Mouse (Mus musculus) embryonic facial prominence, embryonic 10.5 days (tissue): ENCODE results near the gene Dnajc17. TPM values are rescaled to one million over a fixed set of nuclear protein-coding genes. Genes with fewer than 3 reads are reported as not detected.

Source experiments
- DNase-seq: peaks from one replicate; pipeline ENCODE4 v3.0.0-alpha.2; 2017; ENCODE audit warnings: low spot score
- H3K27ac ChIP-seq: fragments of 300-500 bp; sonication (generic); replicated peaks from 2 replicates; pipeline ENCODE4 v1.5.1; 2016; ENCODE audit warnings: mild to moderate bottlenecking
- H3K27me3 ChIP-seq: fragments of 300-500 bp; sonication (generic); replicated peaks from 2 replicates; pipeline ENCODE4 v1.6.1; 2016; ENCODE audit warnings: low read depth, mild to moderate bottlenecking; ENCODE audit not compliant: poor library complexity, severe bottlenecking
- H3K36me3 ChIP-seq: fragments of 300-500 bp; sonication (generic); replicated peaks from 2 replicates; pipeline ENCODE4 v1.6.1; 2016; ENCODE audit warnings: mild to moderate bottlenecking, moderate library complexity
- H3K4me1 ChIP-seq: fragments of 300-500 bp; sonication (generic); 2 replicates; pipeline ENCODE4 v1.6.1; 2016
- H3K4me3 ChIP-seq: fragments of 300-500 bp; sonication (generic); 2 replicates; pipeline ENCODE4 v1.5.1; 2016; ENCODE audit warnings: mild to moderate bottlenecking, moderate library complexity
- H3K9me3 ChIP-seq: fragments of 300-500 bp; sonication (generic); 2 replicates; pipeline ENCODE4 v1.6.1; 2016; ENCODE audit warnings: mild to moderate bottlenecking
- WGBS: fragments of 180-500 bp; shearing (Covaris S2); methylation state at CpG from one replicate; pipeline ENCODE4 v1.1.7; 2016; 5-methylcytosine and 5-hydroxymethylcytosine counted together
- polyA plus RNA-seq: library from polyadenylated mRNA; unstranded; fragments of >200 nt; fragmentation: Nextera tagmentation; extraction: Ambion mirVana; gene quantifications from 2 replicates; pipeline ENCODE4 v1.2.1, GENCODE M21; 2016

Dnajc17 gene
- polyA plus RNA-seq, 1 experiment from 2014 or later: 25.4 TPM

GRCm38 (mm10) chr2:119170282-119170681 is 38.3 kb downstream of the Dnajc17 start:
- H3K27me3 ChIP-seq: peaks cover 55% of the 10 kb centered on the region
- WGBS: 89% methylated on average over 2 of the region's 2 CpGs
- peaks cover 52% of the 10 kb centered on the region for H3K4me1 ChIP-seq

GRCm38 (mm10) chr2:119167866-119168256 is 40.7 kb downstream of the Dnajc17 start:
- DNase-seq: no peak
- WGBS: 3% methylated on average over 26 of the region's 26 CpGs
- 0 out of 2 replicates have a peak overlapping the region, but pooled peaks have one; percentile 8 for H3K27ac ChIP-seq
- peaks cover 6% of the 10 kb centered on the region; the same call in 1 of the 2 replicates for H3K36me3 ChIP-seq
- H3K9me3 ChIP-seq: no peaks in the 10 kb centered on the region
- peaks cover 63% of the 10 kb centered on the region for H3K27me3 ChIP-seq
- H3K4me3 ChIP-seq: peak overlapping the region; percentile 67
- peaks cover 31% of the 10 kb centered on the region for H3K4me1 ChIP-seq

More at GRCm38 (mm10) chr2:119170282-119170681, 38.3 kb downstream of the Dnajc17 start:
- no peak overlapping the region for H3K27ac ChIP-seq
- peaks cover 13% of the 10 kb centered on the region; the same call in 1 of the 2 replicates for H3K36me3 ChIP-seq
- DNase-seq: no peak
- H3K9me3 ChIP-seq: no peaks in the 10 kb centered on the region
- H3K4me3 ChIP-seq: no peak overlapping the region

GRCm38 (mm10) chr2:119166901-119167865 is 41.4 kb downstream of the Dnajc17 start, which contains the start of gene Gchfr:
Gene Gchfr, plus strand, starts transcription at chr2:119167773.
- Histone ChIP-seq H3K27ac (peak within 1 kb of the TSS; percentile 8; the same call in 1 of the 2 replicates), H3K4me1 (peaks cover 28% of the 10 kb centered on the region), H3K9me3 (no peaks in the 10 kb centered on the region), H3K36me3 (peaks cover 5% of the 10 kb centered on the region; the same call in 1 of the 2 replicates), H3K27me3 (peaks cover 63% of the 10 kb centered on the region), H3K4me3 (peak within 1 kb of the TSS; percentile 67)
- under 1% methylated on average over 60 of the region's 60 CpGs for WGBS
- DNase-seq: peak; percentile 82

GRCm38 (mm10) chr2:119165401-119165800 is 43.2 kb downstream of the Dnajc17 start:
- Histone ChIP-seq H3K36me3 (no peaks in the 10 kb centered on the region), H3K9me3 (no peaks in the 10 kb centered on the region), H3K4me1 (peaks cover 29% of the 10 kb centered on the region), H3K4me3 (no peak overlapping the region), H3K27me3 (peaks cover 63% of the 10 kb centered on the region), H3K27ac (no peak overlapping the region)
- no peak for DNase-seq

- no peak for DNase-seq
- peaks cover 51% of the 10 kb centered on the region for H3K27me3 ChIP-seq
- 90% methylated on average over 4 of the region's 4 CpGs for WGBS
Measured at GRCm38 (mm10) chr2:119163999-119164398, 44.6 kb downstream of the Dnajc17 start.

GRCm38 (mm10) chr2:119163135-119163534 is 45.5 kb downstream of the Dnajc17 start:
- Histone ChIP-seq H3K9me3 (no peaks in the 10 kb centered on the region), H3K4me3 (no peak overlapping the region), H3K27ac (peak overlapping the region; percentile 6; the same call in 1 of the 2 replicates), H3K27me3 (peaks cover 43% of the 10 kb centered on the region), H3K4me1 (peaks cover 27% of the 10 kb centered on the region), H3K36me3 (no peaks in the 10 kb centered on the region)
- DNase-seq: no peak
- 68% methylated on average over 3 of the region's 3 CpGs for WGBS

More at GRCm38 (mm10) chr2:119163999-119164398, 44.6 kb downstream of the Dnajc17 start:
- no peaks in the 10 kb centered on the region for H3K36me3 ChIP-seq
- no peak overlapping the region for H3K4me3 ChIP-seq
- peaks cover 29% of the 10 kb centered on the region for H3K4me1 ChIP-seq
- no peak overlapping the region for H3K27ac ChIP-seq
- H3K9me3 ChIP-seq: no peaks in the 10 kb centered on the region

- Histone ChIP-seq H3K27me3 (peaks cover 24% of the 10 kb centered on the region), H3K9me3 (no peaks in the 10 kb centered on the region), H3K36me3 (no peaks in the 10 kb centered on the region), H3K27ac (peak overlapping the region; percentile 44; the same call in 1 of the 2 replicates), H3K4me1 (peaks cover 17% of the 10 kb centered on the region), H3K4me3 (no peak overlapping the region)
- DNase-seq: no peak
- WGBS: 53% methylated on average over 2 of the region's 2 CpGs
Measured at GRCm38 (mm10) chr2:119161247-119161646, 47.3 kb downstream of the Dnajc17 start.

GRCm38 (mm10) chr2:119157836-119158235 is 50.8 kb downstream of the Dnajc17 start:
- peaks cover 19% of the 10 kb centered on the region for H3K36me3 ChIP-seq
- no peak overlapping the region for H3K27ac ChIP-seq
- peaks cover 25% of the 10 kb centered on the region for H3K4me1 ChIP-seq
- peak overlapping the region; percentile 98; the same call in 1 of the 2 replicates for H3K4me3 ChIP-seq
- H3K9me3 ChIP-seq: no peaks in the 10 kb centered on the region
- DNase-seq: no peak
- H3K27me3 ChIP-seq: no peaks in the 10 kb centered on the region

- Histone ChIP-seq H3K27ac (peak within 1 kb of the TSS; percentile 87), H3K36me3 (peaks cover 28% of the 10 kb centered on the region), H3K4me3 (peak within 1 kb of the TSS; percentile 98), H3K27me3 (no peaks in the 10 kb centered on the region), H3K9me3 (no peaks in the 10 kb centered on the region), H3K4me1 (peaks cover 23% of the 10 kb centered on the region)
- DNase-seq: peak; percentile 94
- WGBS: under 1% methylated on average over 57 of the region's 57 CpGs
Measured at GRCm38 (mm10) chr2:119156681-119157572, 51.7 kb downstream of the Dnajc17 start, which contains the start of gene Rmdn3. Gene Rmdn3, minus strand, starts transcription at chr2:119157034.

- no peaks in the 10 kb centered on the region for H3K27me3 ChIP-seq
- H3K9me3 ChIP-seq: no peaks in the 10 kb centered on the region
- WGBS: 8% methylated on average over 34 of the region's 34 CpGs
- DNase-seq: no peak
- H3K27ac ChIP-seq: peak overlapping the region; percentile 87
- H3K36me3 ChIP-seq: peaks cover 36% of the 10 kb centered on the region
- peak overlapping the region; percentile 98 for H3K4me3 ChIP-seq
- H3K4me1 ChIP-seq: peaks cover 20% of the 10 kb centered on the region
Measured at GRCm38 (mm10) chr2:119156081-119156680, 52.4 kb downstream of the Dnajc17 start.

- 87% methylated on average over 9 of the region's 9 CpGs for WGBS
- Histone ChIP-seq H3K4me3 (peak overlapping the region; percentile 98), H3K27me3 (no peaks in the 10 kb centered on the region), H3K27ac (no peak overlapping the region), H3K36me3 (peaks cover 44% of the 10 kb centered on the region), H3K4me1 (peaks cover 18% of the 10 kb centered on the region), H3K9me3 (no peaks in the 10 kb centered on the region)
- no peak for DNase-seq
Measured at GRCm38 (mm10) chr2:119155388-119155787, 53.2 kb downstream of the Dnajc17 start.
